Mouse (Mus musculus) right cerebral cortex, postnatal 14 days (tissue): ENCODE results near the gene Angptl4.

Experiments used
- DNase-seq: peaks from one replicate; pipeline ENCODE4 v3.0.0; 2022

Angptl4 gene

GRCm38 (mm10) chr17:33804205-33804604 is 22.6 kb upstream of the Angptl4 start:
- no peak for DNase-seq

- no peak for DNase-seq
Observed at GRCm38 (mm10) chr17:33802221-33802620, 20.6 kb upstream of the Angptl4 start.

DNA sequence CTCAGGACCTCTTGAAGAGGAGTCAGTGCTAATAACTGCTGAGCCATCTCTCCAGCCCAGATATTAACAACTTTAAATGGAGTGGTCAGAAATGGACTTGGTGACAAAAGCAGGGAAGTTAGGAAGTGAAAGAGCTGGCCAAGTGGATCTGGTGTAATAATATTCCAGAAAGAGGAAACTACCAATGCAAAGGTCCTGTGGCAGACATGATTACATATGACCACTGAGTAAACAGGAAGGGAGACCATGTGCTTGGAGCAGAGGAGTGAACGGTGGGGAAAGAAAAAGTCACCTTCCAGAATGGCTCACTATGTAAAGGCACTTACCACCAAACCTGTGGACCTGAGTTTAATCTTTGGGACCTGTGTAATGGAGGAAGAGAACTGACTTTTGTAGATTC is 17.6 kb upstream of the Angptl4 start:
- no peak for DNase-seq

GRCm38 (mm10) chr17:33798306-33798705 is 16.7 kb upstream of the Angptl4 start:
- DNase-seq = no peak

GRCm38 (mm10) chr17:33788732-33789131 is 7.1 kb upstream of the Angptl4 start:
- no peak for DNase-seq

DNA sequence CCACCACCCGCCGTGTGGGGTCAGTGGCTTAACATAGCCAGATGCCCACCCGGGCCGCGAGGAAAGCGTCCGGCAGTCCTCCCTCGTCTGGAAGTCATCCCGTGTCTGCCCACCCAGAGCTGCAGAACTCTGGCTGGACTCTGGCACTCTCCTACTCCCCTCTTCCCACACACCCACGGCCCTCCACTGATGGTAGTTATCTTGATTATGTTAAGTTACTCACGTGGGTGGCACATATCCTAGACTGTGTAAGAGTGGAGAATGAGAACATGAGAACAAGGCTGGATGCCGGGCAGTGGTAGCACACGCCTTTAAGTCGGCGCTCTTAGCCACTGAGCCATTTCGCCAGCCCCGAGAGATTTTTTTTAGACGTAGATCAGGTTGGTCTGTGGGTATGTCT is 4.7 kb upstream of the Angptl4 start:
- DNase-seq = no peak

- DNase-seq = no peak
Observed at GRCm38 (mm10) chr17:33784939-33785338, 3.3 kb upstream of the Angptl4 start.

- DNase-seq = peak; percentile 39
Observed at GRCm38 (mm10) chr17:33783408-33783807, 1.8 kb upstream of the Angptl4 start.

- no peak for DNase-seq
Observed at GRCm38 (mm10) chr17:33782067-33782466, 437 bp upstream of the Angptl4 start.

DNA sequence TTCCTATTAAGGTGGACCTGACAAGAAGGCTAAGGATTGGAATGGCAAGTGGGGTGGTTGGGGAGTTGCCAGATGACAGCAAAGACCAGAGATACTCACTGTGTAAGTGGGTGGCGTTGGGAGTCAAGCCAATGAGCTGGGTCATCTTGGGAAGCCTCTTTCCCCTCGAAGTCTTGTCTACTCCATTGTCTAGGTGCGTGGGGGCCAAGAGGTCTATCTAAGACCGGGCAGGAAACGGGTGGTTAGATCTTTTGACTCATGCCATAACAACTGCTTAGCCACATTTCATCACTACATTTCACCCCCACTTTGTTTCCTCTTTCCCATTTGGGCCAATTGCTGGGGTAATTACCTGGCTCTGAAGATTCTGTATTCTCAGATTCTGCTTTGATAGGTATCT is 1.2 kb downstream of the Angptl4 start:
- no peak for DNase-seq

- DNase-seq = no peak
Observed at GRCm38 (mm10) chr17:33779967-33780295, 1.7 kb downstream of the Angptl4 start.

DNA sequence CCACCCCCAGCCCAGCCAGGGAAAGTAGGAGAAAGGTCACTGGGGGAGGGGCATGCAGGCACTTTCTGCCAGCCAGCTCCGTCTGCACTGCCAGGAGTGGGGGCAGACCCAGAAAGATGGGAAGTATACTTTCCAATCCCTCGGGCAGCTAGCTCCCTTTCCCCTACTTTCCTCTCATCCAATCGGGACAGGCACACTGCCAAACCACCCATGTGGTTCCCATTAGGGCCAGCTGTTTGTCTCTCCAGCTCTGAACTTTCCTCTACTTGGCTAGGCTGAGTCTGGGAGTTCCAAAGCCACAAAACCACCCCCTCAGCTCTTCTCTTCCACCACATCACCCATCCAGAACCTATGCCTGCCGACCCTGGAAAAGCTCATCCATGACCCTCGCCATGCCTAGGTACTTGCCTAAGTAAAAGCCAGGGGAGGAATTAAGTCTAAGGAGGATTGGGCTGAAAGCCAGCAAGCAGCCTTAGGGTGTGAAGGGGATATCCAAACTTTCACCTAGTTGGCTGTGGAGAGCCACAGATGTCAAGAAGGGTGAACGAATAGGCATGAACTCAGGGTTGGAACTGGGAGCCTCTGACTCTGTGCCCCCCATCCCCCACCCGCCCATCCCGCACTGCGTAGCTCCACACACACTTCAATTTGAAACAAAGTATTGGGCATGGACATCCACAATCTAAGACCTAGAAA is 2.2 kb downstream of the Angptl4 start:
- DNase-seq = peak; percentile 85

GRCm38 (mm10) chr17:33775287-33775686 is 6.3 kb downstream of the Angptl4 start:
- no peak for DNase-seq

DNA sequence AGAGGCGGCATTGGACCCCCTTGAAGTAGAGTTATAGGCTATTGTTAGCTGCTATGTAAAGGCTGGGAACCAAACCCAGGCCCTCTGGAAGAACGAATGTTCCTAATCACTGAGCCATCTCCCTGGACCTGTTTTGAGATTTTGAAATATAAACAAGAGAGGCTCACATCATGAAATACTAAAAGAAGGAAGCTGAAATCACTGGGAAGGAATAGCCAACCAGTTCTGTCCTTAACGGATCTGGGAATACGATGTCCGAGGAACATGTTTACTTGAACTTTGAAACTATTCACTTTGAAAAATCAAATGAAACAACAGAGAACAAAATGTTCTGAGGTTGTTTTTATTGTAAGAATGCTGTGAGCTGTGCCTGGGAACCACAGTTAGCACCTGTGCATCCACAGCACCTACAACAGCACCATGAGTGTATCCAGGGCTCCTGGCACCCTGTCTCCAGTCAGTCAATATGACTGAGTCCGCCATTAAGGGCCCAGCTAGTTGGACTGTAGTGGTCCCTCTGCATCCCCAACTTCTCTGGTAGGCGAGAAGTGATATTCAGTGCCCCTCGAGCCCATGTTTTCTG is 7.0 kb downstream of the Angptl4 start:
- no peak for DNase-seq

GRCm38 (mm10) chr17:33773871-33774572 is 7.6 kb downstream of the Angptl4 start:
- DNase-seq = no peak

DNA sequence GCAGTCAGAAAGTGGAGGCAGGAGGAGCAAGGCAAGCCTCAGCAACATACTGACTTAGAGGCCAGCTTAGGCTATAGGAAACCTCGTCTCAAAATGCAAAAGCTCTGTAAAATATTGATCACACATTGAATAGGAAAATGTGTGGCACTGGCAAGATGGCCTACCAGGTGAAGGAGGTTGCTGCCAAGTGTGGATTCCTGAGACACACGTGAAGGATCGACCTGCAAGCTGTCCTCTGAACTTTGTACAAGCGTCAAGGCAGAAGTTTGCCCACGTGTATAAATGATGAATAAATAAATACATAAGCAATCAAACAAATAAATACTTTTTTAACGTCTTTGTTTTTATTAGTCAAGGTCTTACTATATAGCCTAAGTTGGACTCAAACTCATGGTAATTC is 8.2 kb downstream of the Angptl4 start:
- DNase-seq = no peak

DNA sequence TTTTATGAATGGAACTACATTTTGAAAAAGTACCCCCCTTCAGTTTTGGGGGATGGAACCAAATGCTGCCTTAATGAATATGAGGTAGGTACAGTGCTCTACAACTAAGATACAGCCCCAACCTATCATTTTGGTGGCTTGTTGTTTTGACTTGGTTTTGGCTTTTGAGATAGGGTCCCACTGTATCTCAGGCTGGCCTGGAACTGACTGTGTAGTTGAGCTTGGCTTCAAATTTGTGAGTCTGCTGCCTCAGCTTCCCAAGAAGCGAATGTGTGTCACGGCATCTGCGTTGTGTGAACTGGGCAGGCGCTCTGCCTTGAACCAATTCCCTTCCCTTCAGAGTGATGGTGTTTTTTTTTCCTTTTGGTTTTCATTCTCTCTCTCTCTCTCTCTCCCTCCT is 10.0 kb downstream of the Angptl4 start:
- no peak for DNase-seq

GRCm38 (mm10) chr17:33766389-33766788 is 15.2 kb downstream of the Angptl4 start:
- DNase-seq = no peak

DNA sequence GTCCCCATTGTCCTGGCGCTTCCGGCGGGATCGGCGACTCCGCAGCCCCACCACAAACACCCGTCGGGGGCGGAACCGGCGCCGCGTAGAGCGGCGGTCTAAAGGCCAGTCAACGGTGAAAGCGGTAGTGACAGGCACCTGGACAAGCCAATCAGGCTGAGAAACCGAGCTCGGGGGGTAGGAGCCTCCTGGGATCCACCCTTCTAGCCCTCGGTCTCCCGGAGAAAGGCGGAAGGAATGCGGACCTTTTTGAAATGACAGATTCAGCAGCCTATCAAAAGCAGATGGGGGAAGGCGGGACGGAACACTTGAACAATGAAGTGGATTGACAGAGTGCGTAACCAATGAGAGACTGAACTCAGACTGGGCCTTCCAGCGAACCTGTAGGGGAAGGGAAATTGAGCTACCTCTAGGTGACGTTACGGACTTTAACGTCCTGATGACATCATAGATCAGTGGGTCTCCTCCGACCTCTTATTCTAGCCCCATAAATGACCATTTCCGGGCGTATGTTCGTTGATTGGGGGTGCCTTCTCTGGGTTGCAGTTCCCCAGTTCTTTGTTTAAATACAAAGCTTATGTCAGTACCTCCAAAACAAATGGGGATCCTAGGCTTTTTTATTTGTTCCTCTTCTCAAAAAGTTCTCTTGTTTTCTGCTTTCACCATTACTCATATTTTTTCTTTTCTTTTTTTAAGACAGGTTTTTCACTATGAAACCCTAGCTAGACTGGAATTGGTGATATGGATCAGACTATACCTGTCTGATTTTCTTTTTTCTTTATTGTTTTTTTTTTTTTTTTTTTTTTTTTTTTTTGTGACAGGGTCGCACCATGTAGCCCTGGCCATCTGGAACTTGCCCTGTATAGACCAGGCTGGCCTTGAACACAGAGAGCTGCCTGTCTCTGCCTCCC is 21.1 kb downstream of the Angptl4 start, which contains the start of gene Rab11b:
Gene Rab11b, minus strand, starts transcription at position 276 of the 911 bp plus-strand sequence.
- peak; percentile 99 for DNase-seq

DNA sequence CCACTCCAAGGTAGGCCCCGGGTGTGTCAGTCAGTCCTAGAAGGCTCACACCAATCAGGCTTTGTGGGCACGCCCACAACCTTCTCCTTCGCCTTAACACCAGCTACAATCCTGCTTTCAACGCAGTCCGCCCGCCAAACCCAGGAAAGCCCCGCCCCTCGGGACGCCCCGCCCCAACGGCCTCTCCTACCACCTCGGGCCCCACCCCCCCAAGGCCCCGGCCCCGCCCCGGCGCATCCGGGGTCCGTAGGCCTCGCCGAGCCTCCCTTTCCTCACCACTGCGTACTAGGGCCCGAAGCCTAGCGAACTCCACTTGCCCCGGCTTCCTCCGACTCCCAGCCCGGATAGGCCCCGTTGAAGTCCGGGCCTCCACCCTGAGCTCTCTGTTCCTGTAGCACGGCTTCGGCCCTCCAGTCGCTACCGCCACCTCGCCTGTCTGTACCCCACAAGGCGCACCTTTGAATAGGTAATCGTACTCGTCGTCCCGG is 21.8 kb downstream of the Angptl4 start:
- DNase-seq = peak; percentile 90

- no peak for DNase-seq
Observed at GRCm38 (mm10) chr17:33757231-33757630, 24.4 kb downstream of the Angptl4 start.

DNA sequence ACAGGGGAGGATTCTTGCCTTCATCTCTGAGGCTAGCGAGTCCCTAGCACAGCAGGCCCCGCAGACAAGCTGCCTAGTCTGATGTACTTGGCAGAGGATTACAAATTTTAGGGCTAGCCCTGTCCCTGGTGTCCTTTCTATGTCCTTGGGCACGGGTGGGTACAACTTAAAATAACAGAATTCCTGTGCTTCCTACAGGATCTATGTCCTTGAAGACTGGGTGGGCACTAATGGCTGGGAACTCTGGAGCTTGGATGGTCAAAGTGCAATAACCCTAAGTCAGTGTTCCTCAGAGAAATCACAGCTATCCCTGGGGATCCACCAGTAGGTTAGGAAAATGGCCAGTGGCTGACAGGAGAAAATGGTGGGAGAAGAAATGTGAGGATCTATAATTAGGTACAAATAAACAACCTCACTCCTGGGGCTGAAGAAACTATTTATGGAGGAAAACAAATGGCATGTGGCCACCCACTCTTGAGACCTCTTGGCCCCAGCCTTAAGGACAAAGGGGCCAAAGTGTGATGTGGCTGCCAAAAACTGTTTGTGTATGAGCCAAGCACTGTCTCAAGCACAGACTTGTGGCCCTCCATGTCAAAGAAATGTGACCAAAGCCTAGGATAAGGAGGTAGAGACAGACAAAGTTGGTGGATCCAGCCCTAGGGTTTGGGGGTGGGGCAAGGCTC is 25.4 kb downstream of the Angptl4 start:
- no peak for DNase-seq
